Mouse (Mus musculus): ENCODE data around the gene Opn1sw.

DNA sequence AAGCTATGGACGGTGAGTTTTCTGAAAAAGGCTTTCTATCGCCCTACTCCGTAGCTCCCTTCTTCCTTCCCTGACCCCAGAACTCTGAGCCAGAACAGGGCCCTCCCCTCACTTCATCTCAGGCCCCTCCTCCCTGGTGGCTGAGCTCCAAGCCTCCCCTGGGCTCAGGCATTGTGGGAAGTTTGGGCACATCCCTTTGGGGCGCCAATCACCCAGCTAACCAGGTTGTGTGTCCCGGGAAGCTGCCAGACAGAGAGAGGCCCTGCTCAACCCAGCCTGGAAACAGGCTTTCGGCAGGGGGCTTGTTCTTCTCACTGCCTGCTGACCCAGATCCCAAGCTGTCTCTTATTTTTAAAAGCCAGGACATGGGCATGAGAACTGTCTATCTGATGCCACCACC is 9.3 kb upstream of the Opn1sw start:
- TF ChIP-seq ZC3H11A (IDR thresholded peaks at IDR 0.05; ENCODE audit: borderline replicate concordance, low read depth, low read length) (no peak), HCFC1 (IDR thresholded peaks at IDR 0.05; ENCODE audit: borderline replicate concordance, insufficient read depth, low read length) (no peak)

Data from ES-E14 (cell line).